Mouse (Mus musculus): ENCODE measurements at regions not wholly inside any gene's neighbourhood (a gene's known extent, or its start where the extent isn't known, plus 50 kb on each side); places are given as distances from the start of the nearest gene placed in this dataset.

DNA sequence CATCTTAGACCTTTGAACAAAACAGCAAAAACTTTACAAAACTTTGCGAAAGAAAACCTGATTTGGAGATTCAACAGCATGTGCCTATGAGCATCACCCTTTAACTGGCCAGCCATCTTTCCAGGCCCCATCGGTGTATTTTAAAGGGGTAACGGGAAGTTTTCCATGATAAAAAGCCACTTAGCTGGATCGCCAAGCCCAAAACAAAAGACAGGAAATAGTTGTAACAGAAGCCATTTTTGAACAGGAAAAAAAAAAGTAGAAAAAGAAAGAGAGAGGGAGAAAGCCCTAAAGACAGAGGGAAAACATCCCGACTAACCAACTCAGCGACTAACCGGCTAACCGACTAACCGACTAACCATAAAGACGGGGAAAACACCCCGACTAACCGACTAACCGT, 140.5 kb downstream of the Setd4 start:
- TF ChIP-seq CTCF (IDR thresholded peaks at IDR 0.05; ENCODE audit: borderline replicate concordance, control insufficient read depth, extremely low read depth, insufficient read depth, low read length, poor library complexity) = no peak
- no peak for TF ChIP-seq POLR2A (IDR thresholded peaks at IDR 0.05; ENCODE audit: control insufficient read depth, extremely low read depth, insufficient read depth, low read length, poor library complexity)
